Mouse (Mus musculus): ENCODE measurements around the gene E4f1. TPM values are rescaled to one million over a fixed set of nuclear protein-coding genes. Genes with fewer than 3 reads are reported as not detected.
A peak's percentile ranks its signal among the peaks of the same experiment; 100 is the strongest.

E4f1 gene
- polyA plus RNA-seq, 1 experiment from 2014 or later: 28.8 TPM

DNA sequence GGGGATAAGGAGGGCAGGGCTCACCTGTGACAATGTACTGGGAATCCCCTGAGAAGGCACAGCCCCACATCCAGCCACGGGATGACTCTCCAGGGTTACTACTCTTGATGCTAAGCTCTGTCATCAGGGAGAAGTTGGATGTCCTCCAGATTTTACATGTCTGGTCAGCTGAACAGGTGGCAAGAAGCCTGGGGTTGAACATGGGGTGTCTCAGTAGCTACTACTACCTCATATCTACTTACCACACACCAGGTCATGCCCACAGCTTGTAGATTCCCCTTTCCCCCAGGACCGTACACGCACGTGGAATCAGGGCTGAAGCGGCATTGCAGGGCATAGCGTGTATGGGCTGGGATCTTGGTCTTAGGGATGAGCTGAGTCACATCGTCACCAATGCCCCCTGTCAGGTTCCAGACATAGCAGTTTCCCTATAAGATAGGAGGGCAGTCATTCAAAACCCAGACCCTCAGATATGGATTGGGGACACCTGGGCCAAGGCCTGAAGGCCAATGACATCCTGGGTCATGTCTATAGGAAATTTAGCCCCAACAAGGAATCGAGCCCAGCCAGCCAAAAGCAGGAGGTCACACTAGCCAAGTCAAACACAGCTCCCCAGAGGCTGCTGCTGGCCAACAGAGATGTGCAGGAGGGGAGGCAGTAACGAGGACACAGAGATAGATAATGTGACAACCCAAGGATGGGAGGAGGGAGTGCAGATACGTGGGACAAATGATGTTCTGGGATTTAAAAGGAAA is 6.1 kb upstream of the E4f1 start:
- H3K4me1 ChIP-seq (replicated peaks; ENCODE audit: control insufficient read depth, insufficient read depth, low read length): peaks cover 29% of the 10 kb centered on the region
- no peak overlapping the region for H3K4me3 ChIP-seq (ENCODE audit: low read length)
- ATAC-seq (ENCODE audit: low read depth): no peak
- no peaks in the 10 kb centered on the region for H3K9me3 ChIP-seq (ENCODE audit: control insufficient read depth, low read length)
- WGBS: 87% methylated on average over 10 of the region's 10 CpGs
- no peaks in the 10 kb centered on the region for H3K27me3 ChIP-seq (ENCODE audit: control insufficient read depth, insufficient read depth, low read depth, low read length)
- H3K27ac ChIP-seq (ENCODE audit: low read length): no peak overlapping the region
- peaks cover 23% of the 10 kb centered on the region for H3K36me3 ChIP-seq (ENCODE audit: control insufficient read depth, insufficient read depth, low read length)
- H3K9ac ChIP-seq (ENCODE audit: low read length): no peak overlapping the region
- H3K4me2 ChIP-seq (ENCODE audit: low read depth, low read length): no peak overlapping the region

GRCm38 (mm10) chr17:24475586-24475985 is 5.5 kb upstream of the E4f1 start:
- Histone ChIP-seq H3K9me3 (ENCODE audit: control insufficient read depth, low read length) (no peaks in the 10 kb centered on the region), H3K4me3 (ENCODE audit: low read length) (no peak overlapping the region), H3K4me1 (replicated peaks; ENCODE audit: control insufficient read depth, insufficient read depth, low read length) (peaks cover 33% of the 10 kb centered on the region), H3K4me2 (ENCODE audit: low read depth, low read length) (no peak overlapping the region), H3K27ac (ENCODE audit: low read length) (no peak overlapping the region), H3K36me3 (ENCODE audit: control insufficient read depth, insufficient read depth, low read length) (peaks cover 23% of the 10 kb centered on the region), H3K9ac (ENCODE audit: low read length) (no peak overlapping the region), H3K27me3 (ENCODE audit: control insufficient read depth, insufficient read depth, low read depth, low read length) (no peaks in the 10 kb centered on the region)
- ATAC-seq (ENCODE audit: low read depth): no peak
- WGBS: 90% methylated on average over 6 of the region's 6 CpGs

GRCm38 (mm10) chr17:24474557-24474956 is 4.4 kb upstream of the E4f1 start:
- H3K4me3 ChIP-seq (ENCODE audit: low read length): no peak overlapping the region
- no peak overlapping the region for H3K9ac ChIP-seq (ENCODE audit: low read length)
- no peak overlapping the region for H3K4me2 ChIP-seq (ENCODE audit: low read depth, low read length)
- 86% methylated on average over 5 of the region's 5 CpGs for WGBS
- H3K27ac ChIP-seq (ENCODE audit: low read length): no peak overlapping the region
- ATAC-seq (ENCODE audit: low read depth): no peak
- H3K9me3 ChIP-seq (ENCODE audit: control insufficient read depth, low read length): no peaks in the 10 kb centered on the region
- peaks cover 23% of the 10 kb centered on the region for H3K36me3 ChIP-seq (ENCODE audit: control insufficient read depth, insufficient read depth, low read length)
- no peaks in the 10 kb centered on the region for H3K27me3 ChIP-seq (ENCODE audit: control insufficient read depth, insufficient read depth, low read depth, low read length)
- H3K4me1 ChIP-seq (replicated peaks; ENCODE audit: control insufficient read depth, insufficient read depth, low read length): peaks cover 29% of the 10 kb centered on the region

DNA sequence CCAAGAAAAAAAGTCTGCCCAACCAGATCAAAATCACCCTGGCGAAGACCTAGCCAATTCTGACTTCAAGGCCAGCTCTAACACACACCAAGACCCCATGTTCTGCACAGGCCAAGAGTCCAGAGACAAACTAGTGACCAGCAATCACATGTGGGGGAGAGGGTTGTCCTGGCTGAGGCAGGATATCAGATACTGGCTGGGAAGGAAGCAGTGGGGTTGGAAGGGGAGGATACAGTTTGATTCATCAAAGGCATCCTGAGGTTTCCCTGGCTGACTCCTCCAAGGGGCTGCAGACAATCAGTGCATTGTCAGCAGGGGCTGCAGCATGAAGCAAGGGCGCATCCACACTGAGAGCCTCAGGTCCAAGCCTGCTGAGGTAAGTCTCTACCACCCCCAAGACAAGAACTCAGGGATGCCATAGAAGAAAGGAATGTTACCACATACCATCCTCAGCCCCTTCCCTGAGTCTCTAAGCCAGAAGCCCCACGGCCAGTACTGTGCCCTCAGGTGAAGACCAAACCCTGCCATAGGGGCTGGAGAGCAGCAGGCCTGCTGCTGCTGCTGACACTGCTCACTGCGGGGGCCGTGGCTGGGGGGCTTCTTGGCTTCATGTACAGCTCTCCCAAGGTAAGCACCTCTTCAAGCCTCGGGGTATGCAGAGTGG is 3.6 kb upstream of the E4f1 start, which contains the start of gene Bricd5:
Bricd5 (plus strand) TSS at position 273 of the 664 bp plus-strand sequence.
- H3K27me3 ChIP-seq (ENCODE audit: control insufficient read depth, insufficient read depth, low read depth, low read length): no peaks in the 10 kb centered on the region
- no peak within 1 kb of the TSS for H3K4me3 ChIP-seq (ENCODE audit: low read length)
- H3K4me1 ChIP-seq (replicated peaks; ENCODE audit: control insufficient read depth, insufficient read depth, low read length): peaks cover 29% of the 10 kb centered on the region
- WGBS: 74% methylated on average over 6 of the region's 6 CpGs
- H3K9me3 ChIP-seq (ENCODE audit: control insufficient read depth, low read length): no peaks in the 10 kb centered on the region
- ATAC-seq (ENCODE audit: low read depth): no peak
- peaks cover 23% of the 10 kb centered on the region for H3K36me3 ChIP-seq (ENCODE audit: control insufficient read depth, insufficient read depth, low read length)
- H3K9ac ChIP-seq (ENCODE audit: low read length): no peak within 1 kb of the TSS
- no peak within 1 kb of the TSS for H3K27ac ChIP-seq (ENCODE audit: low read length)
- H3K4me2 ChIP-seq (ENCODE audit: low read depth, low read length): no peak within 1 kb of the TSS

DNA sequence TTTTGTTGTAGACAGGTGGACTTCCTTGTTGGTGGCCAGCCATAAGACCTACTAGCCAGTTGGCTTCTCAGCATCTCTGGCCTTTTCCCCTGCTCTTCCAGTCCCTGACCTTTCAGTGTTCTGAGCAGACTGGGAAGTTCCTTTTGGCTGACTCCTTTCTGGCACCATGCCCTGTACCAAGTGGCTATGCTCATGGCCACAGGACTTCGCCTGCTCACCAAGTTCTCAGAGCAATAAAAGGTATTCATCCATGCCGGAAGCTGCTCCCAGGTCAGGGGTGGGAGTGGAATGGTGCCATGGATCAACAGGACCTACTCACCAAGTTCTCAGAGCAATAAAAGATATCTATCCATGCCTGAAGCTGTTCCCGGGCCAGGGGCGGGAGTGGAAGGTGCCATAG is 2.4 kb upstream of the E4f1 start:
- H3K4me1 ChIP-seq (replicated peaks; ENCODE audit: control insufficient read depth, insufficient read depth, low read length): peaks cover 23% of the 10 kb centered on the region
- H3K27ac ChIP-seq (ENCODE audit: low read length): no peak overlapping the region
- no peak for ATAC-seq (ENCODE audit: low read depth)
- H3K36me3 ChIP-seq (ENCODE audit: control insufficient read depth, insufficient read depth, low read length): peaks cover 23% of the 10 kb centered on the region
- no peaks in the 10 kb centered on the region for H3K27me3 ChIP-seq (ENCODE audit: control insufficient read depth, insufficient read depth, low read depth, low read length)
- H3K4me2 ChIP-seq (ENCODE audit: low read depth, low read length): no peak overlapping the region
- H3K9me3 ChIP-seq (ENCODE audit: control insufficient read depth, low read length): no peaks in the 10 kb centered on the region
- no peak overlapping the region; the same call in 1 of the 2 replicates for H3K9ac ChIP-seq (ENCODE audit: low read length)
- WGBS: 67% methylated on average over 4 of the region's 4 CpGs
- H3K4me3 ChIP-seq (ENCODE audit: low read length): no peak overlapping the region

- peak overlapping the region; percentile 86 for H3K4me3 ChIP-seq (ENCODE audit: low read length)
- ATAC-seq (ENCODE audit: low read depth): peak; percentile 35
- 1% methylated on average over 67 of the region's 68 CpGs for WGBS
- H3K27me3 ChIP-seq (ENCODE audit: control insufficient read depth, insufficient read depth, low read depth, low read length): no peaks in the 10 kb centered on the region
- peak overlapping the region; percentile 94 for H3K4me2 ChIP-seq (ENCODE audit: low read depth, low read length)
- peaks cover 12% of the 10 kb centered on the region for H3K36me3 ChIP-seq (ENCODE audit: control insufficient read depth, insufficient read depth, low read length)
- H3K9me3 ChIP-seq (ENCODE audit: control insufficient read depth, low read length): no peaks in the 10 kb centered on the region
- H3K4me1 ChIP-seq (replicated peaks; ENCODE audit: control insufficient read depth, insufficient read depth, low read length): peaks cover 23% of the 10 kb centered on the region
- H3K27ac ChIP-seq (ENCODE audit: low read length): peak overlapping the region; percentile 58
- peak overlapping the region; percentile 94 for H3K9ac ChIP-seq (ENCODE audit: low read length)
Observed at GRCm38 (mm10) chr17:24470701-24471527, 801 bp upstream of the E4f1 start.

DNA sequence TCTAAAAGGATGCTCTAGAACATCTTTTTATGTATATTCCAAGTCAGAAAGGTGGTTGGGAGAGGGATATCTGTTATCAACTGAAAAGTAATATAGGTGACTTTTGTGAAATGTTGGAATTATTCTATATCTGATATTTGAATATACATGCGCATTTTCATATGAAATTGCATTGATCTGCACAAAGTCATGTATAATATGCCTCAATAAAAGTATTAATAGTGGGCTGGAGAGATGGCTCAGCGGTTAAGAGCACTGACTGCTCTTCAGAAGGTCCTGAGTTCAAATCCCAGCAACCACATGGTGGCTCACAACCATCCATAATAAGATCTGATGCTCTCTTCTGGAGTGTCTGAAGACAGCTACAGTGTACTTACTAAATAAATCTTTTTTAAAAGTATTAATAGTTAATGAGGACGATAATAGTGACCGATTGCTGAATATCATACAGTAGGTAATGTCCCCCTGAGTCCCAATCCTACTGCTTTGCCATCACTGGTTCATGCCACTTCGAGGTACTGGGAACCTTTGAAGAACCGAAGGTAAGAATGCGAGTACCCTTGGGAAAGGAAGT is 690 bp downstream of the E4f1 start:
- Histone ChIP-seq H3K27ac (ENCODE audit: low read length) (peak overlapping the region; percentile 89), H3K27me3 (ENCODE audit: control insufficient read depth, insufficient read depth, low read depth, low read length) (no peaks in the 10 kb centered on the region), H3K4me2 (ENCODE audit: low read depth, low read length) (peak overlapping the region; percentile 94), H3K9me3 (ENCODE audit: control insufficient read depth, low read length) (no peaks in the 10 kb centered on the region), H3K4me1 (replicated peaks; ENCODE audit: control insufficient read depth, insufficient read depth, low read length) (peaks cover 23% of the 10 kb centered on the region), H3K36me3 (ENCODE audit: control insufficient read depth, insufficient read depth, low read length) (no peaks in the 10 kb centered on the region), H3K4me3 (ENCODE audit: low read length) (peak overlapping the region; percentile 86), H3K9ac (ENCODE audit: low read length) (peak overlapping the region; percentile 94)
- ATAC-seq (ENCODE audit: low read depth): no peak
- WGBS: 16% methylated on average over 7 of the region's 7 CpGs

DNA sequence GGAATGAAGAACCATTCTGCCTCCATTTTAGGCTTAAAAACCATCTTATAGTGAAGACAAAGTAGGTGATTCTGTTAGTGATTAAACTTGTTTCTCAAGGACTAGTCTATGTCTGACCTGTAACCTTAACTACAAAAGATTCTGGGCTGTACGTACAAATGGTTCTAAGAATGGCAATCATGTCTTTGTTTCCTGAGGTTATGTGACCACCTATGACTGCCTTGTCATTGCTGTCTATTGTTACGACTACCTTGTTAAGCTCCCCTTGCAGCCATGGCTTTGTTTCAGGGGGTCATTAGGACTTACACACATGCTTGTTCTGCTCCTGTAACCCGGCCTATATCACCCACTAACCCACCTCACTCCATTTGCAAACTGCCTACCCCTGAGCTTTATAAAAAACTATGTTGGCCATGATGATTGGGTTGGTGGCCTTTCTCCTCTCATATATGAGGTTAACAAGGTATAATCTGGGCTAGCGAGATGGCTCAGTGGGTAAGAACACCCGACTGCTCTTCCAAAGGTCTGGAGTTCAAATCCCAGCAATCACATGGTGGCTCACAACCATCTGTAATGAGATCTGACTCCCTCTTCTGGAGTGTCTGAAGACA is 1.4 kb downstream of the E4f1 start:
- WGBS: 91% methylated on average over 5 of the region's 5 CpGs
- no peak overlapping the region for H3K4me3 ChIP-seq (ENCODE audit: low read length)
- H3K4me2 ChIP-seq (ENCODE audit: low read depth, low read length): no peak overlapping the region
- ATAC-seq (ENCODE audit: low read depth): no peak
- H3K9me3 ChIP-seq (ENCODE audit: control insufficient read depth, low read length): no peaks in the 10 kb centered on the region
- H3K27ac ChIP-seq (ENCODE audit: low read length): no peak overlapping the region
- no peaks in the 10 kb centered on the region for H3K36me3 ChIP-seq (ENCODE audit: control insufficient read depth, insufficient read depth, low read length)
- H3K27me3 ChIP-seq (ENCODE audit: control insufficient read depth, insufficient read depth, low read depth, low read length): no peaks in the 10 kb centered on the region
- H3K4me1 ChIP-seq (replicated peaks; ENCODE audit: control insufficient read depth, insufficient read depth, low read length): peaks cover 23% of the 10 kb centered on the region
- no peak overlapping the region for H3K9ac ChIP-seq (ENCODE audit: low read length)
